Mouse (Mus musculus) sigmoid colon, adult 10 weeks (tissue): ENCODE results near the gene Blm. TPM values are rescaled to one million over a fixed set of nuclear protein-coding genes. Genes with fewer than 3 reads are reported as not detected.

Experiments
- polyA plus RNA-seq: library from polyadenylated mRNA; stranded (reverse); fragments of 350-450 nt; fragmentation: Illumina TruSeq; extraction: RNeasy Lipid Tissue Mini Kit (QIAGEN cat#74804); gene quantifications from one replicate; pipeline ENCODE4 v1.2.3, GENCODE M21; 2014; ENCODE audit warnings: low read depth, low replicate concordance

Gene Blm
- 13.5 TPM for polyA plus RNA-seq

GRCm38 (mm10) chr7:80535009-80535744 is at the start of gene Blm:
Gene Blm, minus strand, starts transcription at chr7:80535119.

GRCm38 (mm10) chr7:80405188-80405695 is 129.7 kb downstream of the Blm start, which contains the start of gene Furin:
Gene Furin, minus strand, starts transcription at chr7:80405436.

Other genes with a start within 250 kb of the Blm start
- gene Prc1, start 240.7 kb downstream of the Blm start, polyA plus RNA-seq: 29.1 TPM
- gene Rccd1, start 210.7 kb downstream of the Blm start, polyA plus RNA-seq: 5.7 TPM
- 5.3 TPM for gene Unc45a, start 194.1 kb downstream of the Blm start, polyA plus RNA-seq
- 16.5 TPM for gene Hddc3, start 192.0 kb downstream of the Blm start, polyA plus RNA-seq
- 7.2 TPM for gene Man2a2, start 163.7 kb downstream of the Blm start, polyA plus RNA-seq
- gene Fes, start 147.2 kb downstream of the Blm start, polyA plus RNA-seq: 0.66 TPM
- gene Furin, start 129.7 kb downstream of the Blm start, polyA plus RNA-seq: 1.5 TPM
- 2.4 TPM for gene Crtc3, start 153.8 kb upstream of the Blm start, polyA plus RNA-seq